Mouse (Mus musculus) spleen, embryonic (tissue): ENCODE results near the gene Nup205.

Experiments used
- CTCF ChIA-PET: fragments of 350-600 bp; sonication (Branson Sonifier 250); formaldehyde crosslinking; loops from one replicate; lab custom pipeline; 2022; lab: Charles Lee

Gene Nup205

GRCm38 (mm10) chr6:35279306-35279705, 102.1 kb downstream of the Nup205 start:
- CTCF ChIA-PET = no interaction called here

GRCm38 (mm10) chr6:35288114-35288761, 111.0 kb downstream of the Nup205 start:
- CTCF ChIA-PET = no interaction called here

DNA sequence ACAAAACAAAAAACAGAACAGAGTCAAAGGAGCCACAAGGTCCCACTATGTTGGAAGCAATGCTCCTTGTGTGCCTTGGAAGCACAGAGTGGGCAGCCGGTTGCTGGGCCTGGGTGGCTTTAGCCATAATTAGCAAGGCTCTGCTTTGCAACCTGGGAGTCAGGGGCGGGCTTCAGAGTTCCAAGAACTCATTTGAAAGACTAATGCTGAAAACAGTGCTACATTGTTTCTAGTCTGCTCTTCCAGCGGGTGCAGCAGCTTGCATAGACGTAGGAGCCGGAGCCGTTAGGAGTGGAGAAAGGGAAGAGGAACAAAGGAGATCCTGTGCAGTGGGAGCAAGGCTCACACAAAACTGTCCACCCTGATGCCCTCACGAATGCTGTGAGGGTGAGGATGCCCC, 111.7 kb downstream of the Nup205 start:
- CTCF ChIA-PET = no interaction called here

DNA sequence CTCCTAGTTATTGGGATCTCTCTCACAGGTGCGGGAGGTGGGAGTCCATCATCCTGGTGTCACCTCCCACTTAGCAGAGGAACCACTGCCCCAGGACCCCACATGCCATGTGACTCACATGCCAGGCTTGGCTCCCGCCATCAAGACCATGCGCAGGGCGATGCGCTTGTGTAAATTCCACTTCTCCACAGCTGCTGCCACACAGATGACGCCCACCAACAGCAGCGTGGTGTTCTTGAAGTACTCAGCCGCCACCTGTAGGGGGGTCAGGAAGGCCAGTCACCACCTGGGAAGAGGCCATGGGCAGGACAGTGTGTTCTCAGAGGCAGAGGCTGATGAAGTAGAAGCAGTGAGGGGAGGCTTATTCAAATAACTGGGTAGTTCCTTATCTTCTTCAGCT, 112.5 kb downstream of the Nup205 start:
- CTCF ChIA-PET = no interaction called here

DNA sequence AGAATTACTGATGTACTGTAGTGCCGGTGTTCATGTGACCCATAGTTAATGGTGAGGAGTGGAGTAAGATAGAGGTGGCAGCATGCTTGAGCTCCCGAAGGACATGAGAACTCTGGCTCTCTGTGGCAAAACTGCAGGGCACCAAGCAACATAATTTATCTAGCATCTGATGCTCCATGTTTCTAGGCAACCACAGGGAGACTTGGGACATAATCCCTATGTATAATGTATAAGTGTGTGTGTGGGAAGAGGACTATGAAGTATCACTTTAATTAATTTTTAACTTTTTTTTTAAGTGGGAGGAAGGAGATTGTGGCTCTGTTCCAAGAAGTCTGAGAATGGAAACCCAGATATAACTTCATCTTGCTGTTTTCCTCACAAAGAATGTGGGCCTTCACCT, 117.7 kb downstream of the Nup205 start:
- CTCF ChIA-PET = no interaction called here

DNA sequence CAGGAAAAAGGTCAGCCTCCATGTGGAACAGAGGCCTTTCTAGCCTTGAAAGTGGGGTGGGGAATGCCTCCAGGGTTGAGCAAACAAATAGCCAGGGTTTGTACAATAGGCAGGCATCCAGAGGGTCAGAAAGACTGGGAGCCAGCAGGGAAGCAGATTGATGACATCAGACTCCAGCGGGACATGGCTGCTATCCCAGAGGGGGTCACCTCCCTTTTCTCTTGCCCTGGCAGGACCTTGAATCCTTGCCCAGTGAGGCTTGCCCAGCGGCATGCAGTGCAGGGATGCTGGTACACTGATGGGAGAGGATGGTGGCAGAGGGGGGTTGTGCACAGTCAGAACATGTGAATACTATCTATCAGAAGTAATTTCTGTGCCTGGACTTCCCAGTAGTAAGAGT, 119.8 kb downstream of the Nup205 start:
- CTCF ChIA-PET = no interaction called here
